Mouse (Mus musculus) right cerebral cortex, postnatal 4 days (tissue): ENCODE measurements around the gene G3bp2.

Experiments used
- DNase-seq: peaks from one replicate; pipeline ENCODE4 v3.0.0-alpha.2; 2022

G3bp2 gene

DNA sequence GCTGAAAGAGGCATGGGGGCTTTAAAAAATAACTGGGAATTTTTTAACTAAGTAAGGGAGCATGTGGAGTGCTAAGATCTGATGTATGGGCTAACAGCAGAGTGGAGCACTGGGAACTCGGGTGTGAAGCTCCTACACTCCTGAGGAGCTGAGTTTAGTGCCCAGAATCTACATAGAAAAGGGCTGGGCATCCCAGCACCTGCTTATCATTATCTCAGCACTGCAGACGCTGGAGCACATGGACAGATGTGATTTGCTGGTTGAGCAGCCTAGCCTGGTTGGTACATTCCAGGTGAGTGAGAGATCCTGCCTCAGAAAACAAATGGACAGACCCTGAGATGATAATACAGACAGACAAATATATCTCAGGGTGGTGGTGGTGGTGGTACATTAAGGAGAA is 73.7 kb downstream of the G3bp2 start:
- no peak for DNase-seq

DNA sequence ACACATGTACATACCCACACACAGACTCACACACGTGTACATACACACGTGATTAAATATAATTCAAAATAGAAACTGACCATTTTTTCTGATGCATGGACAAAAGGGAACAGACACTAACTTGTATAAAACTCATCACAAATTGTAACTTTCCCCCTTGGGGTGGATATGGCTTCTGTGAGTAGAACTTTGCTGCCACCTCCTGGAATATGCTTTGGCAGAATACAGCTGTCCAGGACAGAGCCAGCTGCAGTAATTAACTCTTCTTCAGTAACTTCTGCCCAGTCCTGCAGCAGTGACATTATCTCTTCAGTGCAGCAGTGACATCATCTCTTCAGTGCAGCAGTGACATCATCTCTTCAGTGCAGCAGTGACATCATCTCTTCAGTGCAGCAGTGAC is 80.5 kb downstream of the G3bp2 start:
- no peak for DNase-seq
